Mouse (Mus musculus) hindbrain, embryonic 11.5 days (tissue): ENCODE data around the gene Gipc2. TPM values are rescaled to one million over a fixed set of nuclear protein-coding genes. Genes with fewer than 3 reads are reported as not detected.

Experiments used
- ATAC-seq: fragments of 200-750 bp; cut with Nextera tagmentation; 2 replicates; pipeline ENCODE4 v1.8.0; 2017; ENCODE audit warnings: mild to moderate bottlenecking, moderate TSS enrichment, moderate library complexity; ENCODE audit not compliant: low FRiP score
- DNase-seq: peaks from one replicate; pipeline ENCODE4 v3.0.0-alpha.2; 2015; ENCODE audit warnings: low spot score
- H3K27ac ChIP-seq: fragments of 300-500 bp; sonication (generic); 2 replicates; pipeline ENCODE4 v1.5.1; 2014; ENCODE audit warnings: mild to moderate bottlenecking, low read depth, low read length
- H3K27me3 ChIP-seq: fragments of 300-500 bp; sonication (generic); 2 replicates; pipeline ENCODE4 v1.6.1; 2014; ENCODE audit warnings: mild to moderate bottlenecking, low read length, moderate library complexity, mixed read lengths; ENCODE audit not compliant: control insufficient read depth, insufficient read depth
- H3K36me3 ChIP-seq: fragments of 300-500 bp; sonication (generic); 2 replicates; pipeline ENCODE4 v1.6.1; 2014; ENCODE audit warnings: mild to moderate bottlenecking, low read length, moderate library complexity, mixed read lengths; ENCODE audit not compliant: control insufficient read depth, insufficient read depth
- H3K4me1 ChIP-seq: fragments of 300-500 bp; sonication (generic); replicated peaks from 2 replicates; pipeline ENCODE4 v1.6.1; 2014; ENCODE audit warnings: low read length, mixed read lengths; ENCODE audit not compliant: control insufficient read depth, insufficient read depth
- H3K4me2 ChIP-seq: fragments of 300-500 bp; sonication (generic); replicated peaks from 2 replicates; pipeline ENCODE4 v1.6.1; 2014; ENCODE audit warnings: mild to moderate bottlenecking, low read depth, low read length
- H3K4me3 ChIP-seq: fragments of 300-500 bp; sonication (generic); 2 replicates; pipeline ENCODE4 v1.5.1; 2014; ENCODE audit warnings: low read depth, low read length
- H3K9ac ChIP-seq: fragments of 300-500 bp; sonication (generic); 2 replicates; pipeline ENCODE4 v1.6.1; 2014; ENCODE audit warnings: low read depth, low read length
- H3K9me3 ChIP-seq: fragments of 300-500 bp; sonication (generic); 2 replicates; pipeline ENCODE4 v1.6.1; 2016; ENCODE audit warnings: low read length; ENCODE audit not compliant: control insufficient read depth
- WGBS: fragments of 180-500 bp; shearing (Covaris S2); extraction: QIAGEN DNeasy Blood & Tissue Kit; methylation state at CpG from one replicate; pipeline ENCODE4 v1.1.7; 2014; 5-methylcytosine and 5-hydroxymethylcytosine counted together
- polyA plus RNA-seq: library from polyadenylated mRNA; unstranded; fragments of >200 nt; fragmentation: Nextera tagmentation; extraction: Ambion mirVana; gene quantifications from 2 replicates; pipeline ENCODE4 v1.2.1, GENCODE M21; 2014

Gipc2 gene
- polyA plus RNA-seq, 1 experiment from 2014 or later: 5.0 TPM

DNA sequence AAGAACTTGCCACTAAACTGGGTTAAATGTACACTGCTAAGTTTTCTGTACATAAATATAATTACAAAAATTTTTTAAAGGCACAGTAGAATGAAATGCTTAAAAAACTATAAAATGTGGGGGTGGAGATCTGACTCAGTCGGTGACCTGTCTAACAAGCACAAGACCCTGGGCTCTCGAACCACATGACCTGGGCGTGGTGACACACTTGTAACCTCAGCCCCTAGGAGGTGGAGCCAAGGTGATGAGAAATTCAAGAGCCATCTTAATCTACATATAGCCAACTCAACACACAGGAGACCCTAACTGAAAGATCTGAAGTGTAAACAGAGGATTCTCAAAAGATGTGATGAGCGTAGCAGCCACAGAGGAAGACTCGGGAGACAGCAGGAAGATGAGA lies 11.9 kb downstream of the Gipc2 start:
- DNase-seq: no peak
- Histone ChIP-seq H3K4me1 (no peaks in the 10 kb centered on the region), H3K27me3 (no peaks in the 10 kb centered on the region), H3K9me3 (no peaks in the 10 kb centered on the region), H3K36me3 (no peaks in the 10 kb centered on the region), H3K4me3 (no peak overlapping the region), H3K27ac (no peak overlapping the region), H3K4me2 (no peak overlapping the region), H3K9ac (no peak overlapping the region)
- WGBS: 89% methylated on average over 5 of the region's 5 CpGs
- ATAC-seq: no peak

DNA sequence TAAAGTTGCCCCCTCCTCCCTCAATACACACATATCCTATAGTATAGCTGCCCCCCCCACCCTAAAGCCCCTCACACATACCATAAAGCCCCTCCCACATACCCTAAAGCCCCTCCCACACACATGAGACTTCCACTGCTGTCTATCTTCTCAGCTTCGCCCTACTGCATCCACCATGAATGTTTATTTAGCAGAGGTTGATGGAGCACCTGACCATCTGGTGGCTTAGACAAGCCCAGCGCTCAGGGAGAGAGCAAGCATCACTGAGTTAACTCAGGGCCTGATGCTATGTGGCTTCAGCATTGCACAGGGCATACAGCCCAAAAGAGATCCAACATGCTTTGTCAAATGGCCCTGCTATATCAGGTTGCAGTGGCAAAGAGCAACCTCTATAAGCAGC lies 12.9 kb downstream of the Gipc2 start:
- no peaks in the 10 kb centered on the region for H3K4me1 ChIP-seq

DNA sequence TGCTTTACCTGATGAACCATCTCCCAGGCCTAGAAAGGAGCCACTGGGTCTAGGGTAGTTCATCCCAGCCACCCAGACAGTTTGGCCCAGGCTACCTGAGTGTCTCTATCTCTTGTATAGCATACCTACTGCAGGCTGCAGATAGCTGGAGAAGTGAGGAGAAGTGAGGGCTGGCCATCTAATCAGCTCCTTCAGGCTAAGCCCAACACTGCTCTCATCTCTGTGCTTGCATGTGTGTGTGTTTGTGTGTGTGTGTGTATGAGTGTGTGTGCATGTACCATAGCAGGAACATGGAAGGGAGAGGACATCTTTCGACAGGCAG lies 13.6 kb downstream of the Gipc2 start:
- Histone ChIP-seq H3K27me3 (no peaks in the 10 kb centered on the region), H3K9ac (no peak overlapping the region), H3K9me3 (no peaks in the 10 kb centered on the region), H3K36me3 (no peaks in the 10 kb centered on the region), H3K4me3 (no peak overlapping the region), H3K27ac (no peak overlapping the region), H3K4me1 (no peaks in the 10 kb centered on the region), H3K4me2 (no peak overlapping the region)
- ATAC-seq (no peak), DNase-seq (no peak)
- 100% methylated on average over 1 of the region's 1 CpGs for WGBS

More for the DNA sequence above, 12.9 kb downstream of the Gipc2 start:
- H3K4me3 ChIP-seq: no peak overlapping the region
- H3K9ac ChIP-seq: no peak overlapping the region
- WGBS: 86% methylated on average over 2 of the region's 2 CpGs
- DNase-seq (no peak), ATAC-seq (no peak)
- H3K4me2 ChIP-seq: no peak overlapping the region
- H3K27me3 ChIP-seq: no peaks in the 10 kb centered on the region
- no peaks in the 10 kb centered on the region for H3K9me3 ChIP-seq
- no peaks in the 10 kb centered on the region for H3K36me3 ChIP-seq
- no peak overlapping the region for H3K27ac ChIP-seq

DNA sequence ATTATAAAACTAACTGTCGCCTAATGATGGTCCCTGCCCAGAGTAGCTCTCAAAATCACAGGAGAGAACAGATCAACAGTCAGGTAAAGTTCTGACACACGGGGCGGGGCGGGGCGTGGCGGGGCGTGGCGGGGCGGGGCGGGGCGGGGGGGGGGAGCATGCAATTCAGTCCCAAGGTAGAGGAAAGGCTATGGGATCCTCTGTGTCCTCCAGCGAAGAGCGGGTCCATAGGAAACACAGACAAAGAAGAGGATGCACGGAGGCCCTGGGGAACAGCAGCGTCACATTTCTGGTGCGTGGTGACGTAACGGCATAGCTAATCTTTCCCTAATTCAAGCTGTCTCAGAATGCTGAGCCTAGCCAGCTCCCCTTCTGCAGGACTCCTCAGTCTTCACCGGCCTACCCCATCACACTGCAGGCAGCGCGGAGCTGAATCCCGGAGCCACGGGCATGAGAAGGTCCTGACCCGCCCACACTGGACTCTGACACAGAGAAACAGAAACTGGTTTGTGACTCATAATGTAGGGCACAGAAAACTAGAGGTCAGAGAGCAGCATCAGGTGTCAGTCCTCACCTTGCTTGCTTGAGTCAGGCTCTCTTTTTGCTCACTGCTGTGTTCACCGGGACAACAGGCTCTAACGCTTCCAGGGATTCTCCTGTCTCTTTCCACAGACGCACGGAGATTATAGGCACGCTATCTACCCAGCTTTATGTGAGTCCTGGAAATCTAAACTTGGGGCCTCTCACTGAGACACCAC lies 14.1 kb downstream of the Gipc2 start:
- 0 out of 2 replicates have a peak, but pooled peaks have one; percentile 29 for ATAC-seq

DNA sequence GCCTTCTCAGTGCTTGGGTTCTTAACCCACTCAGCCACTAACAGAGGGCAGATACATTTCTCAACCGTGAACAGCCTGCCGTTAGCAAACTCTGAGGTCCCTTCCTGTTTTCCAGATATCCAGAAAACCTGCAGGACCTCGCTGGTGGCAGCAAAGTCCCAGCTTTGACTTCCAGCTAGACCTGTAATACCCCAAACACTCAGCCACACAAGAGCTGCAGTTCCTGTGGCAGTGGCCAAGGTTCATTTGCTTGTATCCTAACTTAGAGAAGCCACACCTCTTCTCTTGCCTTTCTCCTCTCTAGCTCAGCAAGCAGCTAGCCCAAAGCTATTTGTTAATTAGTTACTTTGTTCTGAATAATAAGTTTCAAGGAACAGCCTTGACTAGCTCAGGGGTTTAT lies 16.2 kb downstream of the Gipc2 start:
- Histone ChIP-seq H3K9me3 (no peaks in the 10 kb centered on the region), H3K4me2 (no peak overlapping the region), H3K27ac (no peak overlapping the region), H3K4me3 (no peak overlapping the region), H3K9ac (no peak overlapping the region), H3K27me3 (no peaks in the 10 kb centered on the region), H3K4me1 (no peaks in the 10 kb centered on the region), H3K36me3 (no peaks in the 10 kb centered on the region)
- no peak for DNase-seq
- ATAC-seq: no peak
- 72% methylated on average over 3 of the region's 3 CpGs for WGBS

More for the DNA sequence above, 14.1 kb downstream of the Gipc2 start:
- peak; percentile 19 for DNase-seq
- no peak overlapping the region for H3K27ac ChIP-seq
- H3K27me3 ChIP-seq: no peaks in the 10 kb centered on the region
- 60% methylated on average over 26 of the region's 29 CpGs for WGBS
- H3K4me2 ChIP-seq: peak overlapping the region; percentile 25
- no peak overlapping the region for H3K9ac ChIP-seq
- no peaks in the 10 kb centered on the region for H3K4me1 ChIP-seq
- H3K9me3 ChIP-seq: no peaks in the 10 kb centered on the region
- no peak overlapping the region for H3K4me3 ChIP-seq
- H3K36me3 ChIP-seq: no peaks in the 10 kb centered on the region

DNA sequence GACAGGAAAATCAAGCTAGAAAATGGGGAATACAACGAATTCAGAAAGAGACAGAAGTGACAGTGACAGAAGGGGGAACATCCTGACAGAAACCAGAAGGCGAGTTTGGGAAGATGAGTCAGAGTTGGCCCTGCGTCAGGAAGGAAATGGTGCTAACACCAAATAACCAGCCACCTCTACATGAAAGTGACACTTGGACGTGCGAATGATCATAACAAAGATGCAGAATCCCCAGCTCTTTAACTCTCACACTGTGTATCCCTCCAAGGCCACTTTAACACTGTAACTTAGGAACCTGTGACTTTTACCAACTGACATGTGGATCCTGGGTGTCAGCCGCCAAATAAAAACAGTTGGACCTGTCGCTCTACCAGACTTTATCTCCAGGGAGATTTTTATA lies 16.6 kb downstream of the Gipc2 start:
- Histone ChIP-seq H3K4me1 (no peaks in the 10 kb centered on the region), H3K4me2 (no peak overlapping the region), H3K27me3 (no peaks in the 10 kb centered on the region), H3K27ac (no peak overlapping the region), H3K36me3 (no peaks in the 10 kb centered on the region), H3K4me3 (no peak overlapping the region), H3K9ac (no peak overlapping the region), H3K9me3 (no peaks in the 10 kb centered on the region)
- ATAC-seq: no peak
- no peak for DNase-seq
- 77% methylated on average over 7 of the region's 7 CpGs for WGBS

DNA sequence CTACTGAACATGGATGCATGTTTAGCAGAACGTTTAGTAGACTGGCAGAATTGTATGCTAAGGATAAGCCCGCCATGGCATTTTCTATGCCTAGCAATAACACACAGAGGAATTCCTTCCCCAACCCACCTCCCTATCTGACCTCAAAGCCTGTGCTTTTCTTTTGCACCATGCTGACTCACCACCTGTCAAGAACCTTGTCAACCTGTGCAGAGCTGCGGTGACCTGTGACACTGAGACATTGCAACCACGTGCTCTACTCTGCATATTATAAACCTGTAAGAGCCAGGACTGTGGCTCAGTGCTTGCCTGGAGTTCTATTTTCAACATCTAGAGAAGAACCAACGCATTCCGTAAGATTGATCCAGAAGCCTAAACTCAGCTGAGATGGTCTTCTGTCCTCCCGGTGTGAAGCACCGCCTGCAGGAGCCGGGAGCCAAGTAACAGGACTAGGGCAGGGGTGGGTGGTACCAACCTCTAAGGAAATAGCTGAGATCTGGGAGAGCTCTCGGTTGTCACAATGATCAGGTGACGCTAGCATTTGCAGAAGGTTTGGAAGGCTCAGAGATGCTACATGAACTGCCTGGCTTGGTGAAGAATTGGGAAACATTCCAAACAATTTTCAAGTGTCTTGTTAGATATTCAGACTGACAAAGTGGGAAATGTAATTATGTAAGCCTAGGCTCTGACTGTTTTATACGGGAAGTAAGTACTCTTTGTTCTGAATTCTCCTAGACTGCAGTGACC lies 18.8 kb downstream of the Gipc2 start:
- Histone ChIP-seq H3K27ac (no peak overlapping the region), H3K9ac (no peak overlapping the region), H3K27me3 (no peaks in the 10 kb centered on the region), H3K4me1 (no peaks in the 10 kb centered on the region), H3K4me2 (no peak overlapping the region), H3K36me3 (no peaks in the 10 kb centered on the region), H3K4me3 (no peak overlapping the region), H3K9me3 (no peaks in the 10 kb centered on the region)
- ATAC-seq (no peak), DNase-seq (no peak)
- 72% methylated on average over 12 of the region's 12 CpGs for WGBS

DNA sequence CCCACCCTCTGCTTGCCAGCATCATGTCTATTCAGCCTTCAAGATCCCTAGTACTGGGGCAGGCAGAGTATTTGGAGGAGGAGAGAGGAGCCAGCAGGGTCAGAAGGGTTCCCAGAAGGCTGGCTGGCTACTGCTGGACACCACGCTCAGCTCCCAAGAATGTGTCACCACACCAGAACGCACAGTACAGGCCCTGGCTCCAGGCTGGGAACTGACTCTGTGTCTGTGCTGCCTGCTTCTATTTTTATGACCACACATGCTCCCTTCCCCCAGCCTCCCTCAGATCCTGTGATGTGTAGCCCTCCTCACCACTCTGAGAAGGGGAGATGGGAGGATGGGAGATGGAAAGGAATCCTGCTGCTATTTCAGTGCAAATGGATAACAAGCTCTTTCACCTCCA lies 20.8 kb downstream of the Gipc2 start:
- no peak for ATAC-seq

More for the DNA sequence above, 20.8 kb downstream of the Gipc2 start:
- Histone ChIP-seq H3K9ac (no peak overlapping the region), H3K4me3 (no peak overlapping the region), H3K27me3 (no peaks in the 10 kb centered on the region), H3K4me1 (no peaks in the 10 kb centered on the region), H3K36me3 (no peaks in the 10 kb centered on the region), H3K9me3 (no peaks in the 10 kb centered on the region), H3K4me2 (no peak overlapping the region), H3K27ac (no peak overlapping the region)
- DNase-seq: no peak
- 51% methylated on average over 2 of the region's 2 CpGs for WGBS
